In the genomic region with DNA sequence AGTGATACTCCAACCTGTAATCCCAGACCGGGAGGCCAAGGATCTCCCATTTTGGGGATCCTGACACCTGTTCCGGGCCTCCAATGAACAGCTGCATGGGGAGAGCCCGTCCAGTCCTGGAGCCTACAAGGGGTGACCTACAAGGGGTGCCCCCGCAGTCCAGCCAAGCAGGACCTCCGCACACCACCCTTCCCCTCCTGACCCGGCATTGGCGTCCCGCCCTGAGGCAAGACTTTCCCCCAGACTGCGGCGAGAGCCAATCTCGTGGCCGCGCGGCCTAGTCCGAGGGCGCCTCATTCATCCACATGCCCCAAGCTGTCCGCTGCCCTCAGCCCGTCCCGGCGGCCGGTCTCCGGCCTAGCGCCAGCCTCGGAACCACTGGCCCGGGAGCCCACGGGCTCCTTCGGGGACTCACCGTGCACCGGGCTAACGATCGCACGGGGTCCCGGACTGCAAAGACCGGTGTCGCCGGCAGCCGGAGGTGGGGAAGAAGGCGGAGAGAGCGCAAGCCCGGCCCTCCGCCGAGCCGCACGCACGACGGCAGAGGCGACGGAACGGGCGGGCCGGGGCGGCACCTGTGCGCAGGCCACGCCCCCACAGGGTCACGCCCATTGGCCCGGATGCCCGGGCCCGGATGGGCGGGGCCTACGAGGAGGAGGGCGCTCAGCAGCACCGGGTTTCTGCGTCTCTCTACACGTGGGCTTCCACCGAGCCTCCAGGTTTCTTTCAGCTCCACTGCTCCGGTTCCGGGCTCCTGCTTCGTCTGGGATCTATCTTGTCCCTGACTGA, we compare ENCODE assay signal across 8 mouse cellular contexts. TPM values are rescaled to one million over a fixed set of nuclear protein-coding genes. Genes with fewer than 3 reads are reported as not detected.
A peak's percentile ranks its signal among the peaks of the same experiment; 100 is the strongest.
DNase-seq lines count a peak whose midpoint lies in the region; ATAC-seq and TF ChIP-seq lines count a peak whose summit lies in the region.

No protein-coding gene starts in this region.

- no peaks in the 10 kb centered on the region for H3K27me3 ChIP-seq in ES-Bruce4 (ENCODE audit: control insufficient read depth, insufficient read depth, low read length, poor library complexity, severe bottlenecking)
- H3K27me3 ChIP-seq in forebrain, embryonic 13.5 days = no peaks in the 10 kb centered on the region
- no peaks in the 10 kb centered on the region for H3K27me3 ChIP-seq in liver, postnatal 0 days (ENCODE audit: insufficient read depth, low read length)
- H3K27me3 ChIP-seq in neural tube, embryonic 14.5 days (ENCODE audit: control insufficient read depth, insufficient read depth, low read length) = no peaks in the 10 kb centered on the region; the same call in 1 of the 2 replicates

- under 1% methylated on average over 61 of the region's 68 CpGs for WGBS in forebrain, embryonic 13.5 days
- under 1% methylated on average over 68 of the region's 68 CpGs for WGBS in large intestine, adult 2 months
- WGBS in liver, postnatal 0 days (ENCODE audit: insufficient replicate concordance) = 1% methylated on average over 60 of the region's 68 CpGs
- WGBS in neural tube, embryonic 14.5 days = under 1% methylated on average over 54 of the region's 68 CpGs

- H3K9me3 ChIP-seq in ES-Bruce4 (replicated peaks; ENCODE audit: control insufficient read depth, insufficient read depth, low read length, poor library complexity, severe bottlenecking) = no peaks in the 10 kb centered on the region
- no peaks in the 10 kb centered on the region for H3K9me3 ChIP-seq in forebrain, embryonic 13.5 days (replicated peaks)
- no peaks in the 10 kb centered on the region for H3K9me3 ChIP-seq in liver, postnatal 0 days (ENCODE audit: low read length)
- H3K9me3 ChIP-seq in neural tube, embryonic 14.5 days (ENCODE audit: control insufficient read depth, low read length) = no peaks in the 10 kb centered on the region

- peak overlapping the region; percentile 93 for H3K4me2 ChIP-seq in forebrain, embryonic 13.5 days
- H3K4me2 ChIP-seq in liver, postnatal 0 days (ENCODE audit: low read depth, low read length) = peak overlapping the region; percentile 89
- peak overlapping the region; percentile 72 for H3K4me2 ChIP-seq in neural tube, embryonic 14.5 days (ENCODE audit: low read depth, low read length)

- H3K36me3 ChIP-seq in ES-Bruce4 (ENCODE audit: control insufficient read depth, insufficient read depth, low read length, poor library complexity, severe bottlenecking) = peaks cover 6% of the 10 kb centered on the region
- H3K36me3 ChIP-seq in forebrain, embryonic 13.5 days (ENCODE audit: poor library complexity, severe bottlenecking) = peaks cover 4% of the 10 kb centered on the region; the same call in 1 of the 2 replicates
- peaks cover 3% of the 10 kb centered on the region; the same call in 1 of the 2 replicates for H3K36me3 ChIP-seq in liver, postnatal 0 days (replicated peaks; ENCODE audit: insufficient read depth, low read length)
- no peaks in the 10 kb centered on the region for H3K36me3 ChIP-seq in neural tube, embryonic 14.5 days (ENCODE audit: control insufficient read depth, insufficient read depth, low read length)

- H3K27ac ChIP-seq in ES-Bruce4 (ENCODE audit: insufficient read depth, low read length) = no peak overlapping the region
- H3K27ac ChIP-seq in forebrain, embryonic 13.5 days = no peak overlapping the region
- H3K27ac ChIP-seq in liver, postnatal 0 days (ENCODE audit: low read depth) = peak overlapping the region; percentile 72
- no peak overlapping the region for H3K27ac ChIP-seq in neural tube, embryonic 14.5 days (ENCODE audit: low read depth, low read length)

- H3K9ac ChIP-seq in ES-Bruce4 (ENCODE audit: low read depth, poor library complexity, severe bottlenecking) = peak overlapping the region; percentile 84
- peak overlapping the region; percentile 88 for H3K9ac ChIP-seq in forebrain, embryonic 13.5 days
- H3K9ac ChIP-seq in liver, postnatal 0 days (replicated peaks) = peak overlapping the region; percentile 87
- H3K9ac ChIP-seq in neural tube, embryonic 14.5 days (replicated peaks; ENCODE audit: low read depth, low read length) = peak overlapping the region; percentile 77

- TF ChIP-seq POLR2A in ES-Bruce4 (IDR thresholded peaks at IDR 0.05; ENCODE audit: insufficient read depth, low read length) = peak; percentile 67

- no peak for TF ChIP-seq EP300 in ES-Bruce4 (IDR thresholded peaks at IDR 0.05; ENCODE audit: insufficient read depth, low read depth, low read length)
- TF ChIP-seq EP300 in liver, postnatal 0 days (IDR thresholded peaks at IDR 0.05; ENCODE audit: low read depth) = no peak

- H3K4me3 ChIP-seq in ES-Bruce4 (ENCODE audit: low read depth, low read length) = peak overlapping the region; percentile 82
- H3K4me3 ChIP-seq in forebrain, embryonic 13.5 days = peak overlapping the region; percentile 88
- H3K4me3 ChIP-seq in liver, postnatal 0 days (ENCODE audit: low read depth, low read length) = peak overlapping the region; percentile 81
- H3K4me3 ChIP-seq in neural tube, embryonic 14.5 days (ENCODE audit: low read depth, low read length) = peak overlapping the region; percentile 89

- intact Hi-C loops in heart, postnatal 10 days (cut with DNase I) = no loop called here

- no peak for TF ChIP-seq CTCF in ES-Bruce4 (IDR thresholded peaks at IDR 0.05; ENCODE audit: low read depth, low read length)
- TF ChIP-seq CTCF in liver, postnatal 0 days (IDR thresholded peaks at IDR 0.05; ENCODE audit: low read depth) = no peak

- no peaks in the 10 kb centered on the region for H3K4me1 ChIP-seq in ES-Bruce4 (ENCODE audit: control insufficient read depth, insufficient read depth, low read length)
- peaks cover 23% of the 10 kb centered on the region for H3K4me1 ChIP-seq in forebrain, embryonic 13.5 days
- peaks cover 14% of the 10 kb centered on the region for H3K4me1 ChIP-seq in liver, postnatal 0 days (ENCODE audit: insufficient read depth)
- peaks cover 5% of the 10 kb centered on the region; the same call in 1 of the 2 replicates for H3K4me1 ChIP-seq in neural tube, embryonic 14.5 days (ENCODE audit: control insufficient read depth, insufficient read depth, low read length)

- peak; percentile 94 to 95 for DNase-seq in heart, postnatal 10 days
- peak; percentile 62 for DNase-seq in large intestine, adult 2 months (ENCODE audit: low read depth, low spot score)
- DNase-seq in liver, postnatal 0 days = peak; percentile 96
- DNase-seq in testis, postnatal 10 days (ENCODE audit: low spot score) = peak; percentile 97

- peak; percentile 97 for ATAC-seq in cerebellum, adult (ENCODE audit: insufficient number of reproducible peaks, low FRiP score, low TSS enrichment)
- peak; percentile 99 for ATAC-seq in forebrain, embryonic 13.5 days
- peak; percentile 99 for ATAC-seq in liver, postnatal 0 days
- peak; percentile 97 for ATAC-seq in neural tube, embryonic 14.5 days (ENCODE audit: low read depth)

RNA-seq across cellular contexts. Expression of a gene that starts 4.7 kb away (rescaled TPM):
- 186 and 205 TPM in 2 replicates for polyA plus RNA-seq in ES-Bruce4 (2011; ENCODE audit: insufficient read depth, insufficient read length, low read depth, missing spikeins)
- polyA plus RNA-seq in forebrain, embryonic 13.5 days (2015; fragmentation: Nextera tagmentation; extraction: Ambion mirVana) = 104 and 115 TPM in 2 replicates
- total RNA-seq in heart, postnatal 10 days (2021) = 10 to 100 TPM; 53.9 to 59.5 TPM
- polyA plus RNA-seq in large intestine, adult 2 months (2012; rRNA removed) = 9.5 and 14.0 TPM in 2 replicates
- 34.4 and 36.5 TPM in 2 replicates for polyA plus RNA-seq in liver, postnatal 0 days (2015; fragmentation: Nextera tagmentation; extraction: Ambion mirVana)
- 102 and 113 TPM in 2 replicates for polyA plus RNA-seq in neural tube, embryonic 14.5 days (2014; fragmentation: Nextera tagmentation; extraction: Ambion mirVana)

RNA-seq across cellular contexts. Expression of a gene that starts 57.7 kb away (rescaled TPM):
- not detected in 2 replicates for polyA plus RNA-seq in ES-Bruce4 (2011; ENCODE audit: insufficient read depth, insufficient read length, low read depth, missing spikeins)
- polyA plus RNA-seq in forebrain, embryonic 13.5 days (2015; fragmentation: Nextera tagmentation; extraction: Ambion mirVana) = 10.6 and 15.4 TPM in 2 replicates
- total RNA-seq in heart, postnatal 10 days (2021) = not detected
- polyA plus RNA-seq in large intestine, adult 2 months (2012; rRNA removed) = 0.29 TPM in 1 of 2 replicates, not detected in the other
- not detected in 2 replicates for polyA plus RNA-seq in liver, postnatal 0 days (2015; fragmentation: Nextera tagmentation; extraction: Ambion mirVana)
- polyA plus RNA-seq in neural tube, embryonic 14.5 days (2014; fragmentation: Nextera tagmentation; extraction: Ambion mirVana) = 1.5 TPM in 2 replicates
